Mouse (Mus musculus) intestine, embryonic 15.5 days (tissue): ENCODE results near the gene Arntl. TPM values are rescaled to one million over a fixed set of nuclear protein-coding genes. Genes with fewer than 3 reads are reported as not detected.
A peak's percentile ranks its signal among the peaks of the same experiment; 100 is the strongest.

Experiments
- ATAC-seq: fragments of 200-750 bp; cut with Nextera tagmentation; 2 replicates; pipeline ENCODE4 v1.8.0; 2017; ENCODE audit warnings: moderate TSS enrichment, moderate library complexity
- H3K27ac ChIP-seq: fragments of 300-500 bp; sonication (generic); 2 replicates; pipeline ENCODE4 v1.5.1; 2015; ENCODE audit warnings: mild to moderate bottlenecking, inconsistent platforms
- H3K27me3 ChIP-seq: fragments of 300-500 bp; sonication (generic); replicated peaks from 2 replicates; pipeline ENCODE4 v1.6.1; 2015; ENCODE audit warnings: inconsistent platforms
- H3K36me3 ChIP-seq: fragments of 300-500 bp; sonication (generic); 2 replicates; pipeline ENCODE4 v1.6.1; 2015; ENCODE audit warnings: inconsistent platforms
- H3K4me1 ChIP-seq: fragments of 300-500 bp; sonication (generic); replicated peaks from 2 replicates; pipeline ENCODE4 v1.6.1; 2015; ENCODE audit warnings: inconsistent platforms
- H3K4me2 ChIP-seq: fragments of 300-500 bp; sonication (generic); replicated peaks from 2 replicates; pipeline ENCODE4 v1.6.1; 2015; ENCODE audit warnings: mild to moderate bottlenecking, inconsistent platforms
- H3K4me3 ChIP-seq: fragments of 300-500 bp; sonication (generic); replicated peaks from 2 replicates; pipeline ENCODE4 v1.5.1; 2015; ENCODE audit warnings: inconsistent platforms
- H3K9ac ChIP-seq: fragments of 300-500 bp; sonication (generic); 2 replicates; pipeline ENCODE4 v1.6.1; 2015; ENCODE audit warnings: inconsistent platforms
- H3K9me3 ChIP-seq: fragments of 300-500 bp; sonication (generic); 2 replicates; pipeline ENCODE4 v1.6.1; 2016; ENCODE audit warnings: inconsistent platforms
- WGBS: fragments of 180-500 bp; shearing (Covaris S2); methylation state at CpG from one replicate; pipeline ENCODE4 v1.1.7; 2015; 5-methylcytosine and 5-hydroxymethylcytosine counted together
- polyA plus RNA-seq: library from polyadenylated mRNA; unstranded; fragments of >200 nt; fragmentation: Nextera tagmentation; extraction: Ambion mirVana; gene quantifications from 2 replicates; pipeline ENCODE4 v1.2.1, GENCODE M21; 2015

The Arntl gene
- polyA plus RNA-seq, 1 experiment from 2014 or later, result 8.5 TPM

DNA sequence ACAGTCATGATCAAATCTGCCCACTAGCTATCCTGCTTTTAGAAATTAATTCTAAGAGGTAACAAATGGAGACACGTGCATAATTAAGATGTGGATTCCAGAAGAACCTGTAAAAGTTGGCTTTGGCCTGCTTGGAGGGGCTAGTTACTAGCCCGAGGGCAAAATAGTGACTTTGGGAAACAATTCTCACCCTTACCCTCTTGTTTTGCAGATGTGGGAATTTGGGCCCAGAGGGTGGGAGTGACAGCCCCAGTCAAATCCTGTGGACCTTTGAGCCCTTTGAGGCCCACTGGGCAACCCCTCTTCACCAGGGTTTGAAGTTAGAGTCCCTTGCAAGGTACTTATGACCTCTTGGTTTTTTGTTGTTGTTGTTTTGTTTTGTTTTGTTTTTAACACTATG lies 72.0 kb downstream of the Arntl start:
- no peaks in the 10 kb centered on the region for H3K4me1 ChIP-seq
- no peaks in the 10 kb centered on the region for H3K9me3 ChIP-seq
- no peak overlapping the region for H3K4me2 ChIP-seq
- no peak for ATAC-seq
- H3K27me3 ChIP-seq, result no peaks in the 10 kb centered on the region
- no peak overlapping the region for H3K9ac ChIP-seq
- no peak overlapping the region for H3K27ac ChIP-seq
- H3K36me3 ChIP-seq, result no peaks in the 10 kb centered on the region
- no peak overlapping the region for H3K4me3 ChIP-seq
- 83% methylated on average over 2 of the region's 2 CpGs for WGBS

DNA sequence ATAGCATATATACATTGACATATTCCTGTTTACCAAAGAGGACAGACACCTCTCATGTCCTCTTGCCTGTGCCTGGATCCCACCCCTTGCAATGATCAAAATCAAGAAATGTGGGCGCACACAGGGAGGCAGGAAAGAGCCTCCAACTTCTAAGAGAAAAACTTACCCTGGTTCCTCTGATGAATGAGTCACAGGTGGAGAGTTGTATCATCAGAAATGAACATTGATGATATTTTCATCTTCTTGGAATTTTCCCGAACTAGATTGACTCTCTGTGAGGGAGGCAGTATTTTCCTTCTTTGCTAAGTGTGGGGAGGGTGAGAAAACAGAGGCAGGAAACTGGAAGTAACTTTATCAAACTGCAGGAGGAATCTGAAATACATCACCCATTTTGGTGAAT lies 78.1 kb downstream of the Arntl start:
- Histone ChIP-seq H3K4me1 (no peaks in the 10 kb centered on the region), H3K4me2 (no peak overlapping the region), H3K4me3 (no peak overlapping the region), H3K27ac (no peak overlapping the region), H3K36me3 (no peaks in the 10 kb centered on the region), H3K27me3 (no peaks in the 10 kb centered on the region), H3K9ac (no peak overlapping the region), H3K9me3 (no peaks in the 10 kb centered on the region)
- ATAC-seq, result no peak
- WGBS, result 88% methylated on average over 2 of the region's 2 CpGs

DNA sequence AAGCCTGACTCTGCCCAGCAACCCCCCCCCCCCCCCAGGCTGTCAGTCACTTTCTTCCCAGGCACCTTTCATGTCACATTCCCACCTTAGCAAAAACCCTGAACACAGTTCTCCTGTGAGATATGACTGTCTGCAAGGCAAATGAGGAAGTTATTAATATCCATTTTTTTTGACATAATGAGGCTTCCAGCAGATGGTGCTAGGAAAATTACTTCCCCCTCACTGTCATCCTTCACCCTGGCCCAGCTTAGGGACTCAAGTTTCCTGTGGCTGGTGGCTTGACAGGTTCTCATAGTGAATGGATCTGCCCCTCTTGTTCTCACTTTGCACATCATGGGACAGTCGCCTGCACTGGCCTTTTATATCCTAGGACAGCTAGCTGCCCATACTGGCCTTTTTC lies 81.9 kb downstream of the Arntl start:
- Histone ChIP-seq H3K27ac (no peak overlapping the region), H3K9me3 (no peaks in the 10 kb centered on the region), H3K36me3 (no peaks in the 10 kb centered on the region), H3K4me2 (no peak overlapping the region), H3K4me3 (no peak overlapping the region), H3K27me3 (no peaks in the 10 kb centered on the region), H3K9ac (no peak overlapping the region), H3K4me1 (no peaks in the 10 kb centered on the region)
- WGBS, result 89% methylated on average over 1 of the region's 1 CpGs
- no peak for ATAC-seq

DNA sequence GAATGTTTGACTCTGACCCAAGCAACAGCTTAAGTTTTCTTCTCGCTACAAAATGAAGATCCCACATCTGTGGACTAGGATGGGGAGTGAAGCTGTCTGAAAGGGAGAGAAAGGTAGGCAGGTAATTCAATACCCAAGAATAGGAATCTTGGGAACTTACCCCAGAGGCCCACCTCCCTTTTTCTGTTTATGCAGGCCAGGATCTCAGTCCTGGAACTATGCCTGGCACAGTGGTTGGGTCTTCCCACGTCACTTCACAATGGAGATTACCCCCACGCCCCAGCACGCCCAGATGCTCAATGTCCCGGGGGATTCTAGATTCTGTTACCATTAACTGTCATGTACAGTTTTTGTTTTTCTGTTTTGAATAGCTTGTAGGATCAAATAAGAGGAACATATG lies 84.5 kb downstream of the Arntl start:
- no peak for ATAC-seq
- 78% methylated on average over 5 of the region's 5 CpGs for WGBS

DNA sequence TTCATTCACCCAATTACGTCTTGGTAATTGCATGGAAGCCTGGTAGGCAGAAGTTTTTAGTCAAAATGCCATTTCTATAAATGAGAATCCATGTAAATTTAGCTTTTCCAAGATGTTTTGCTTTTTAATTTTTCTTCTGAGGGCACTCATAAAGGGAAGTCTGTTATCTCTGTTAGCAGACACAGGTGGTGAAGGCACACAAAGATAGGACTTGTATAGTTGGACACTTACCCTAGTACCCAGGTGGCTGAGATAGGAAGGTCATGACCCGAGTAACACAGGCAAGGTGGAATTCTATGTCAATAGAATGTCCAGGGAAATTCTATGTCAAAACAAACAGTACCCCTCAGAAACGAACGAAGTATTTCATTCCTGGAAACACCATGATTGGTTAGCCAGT lies 84.9 kb downstream of the Arntl start:
- H3K4me1 ChIP-seq, result 0 out of 2 replicates have a peak, but pooled peaks cover 3% of the 10 kb centered on the region
- 59% methylated on average over 4 of the region's 4 CpGs for WGBS
- H3K27me3 ChIP-seq, result no peaks in the 10 kb centered on the region
- H3K27ac ChIP-seq, result no peak overlapping the region
- no peak overlapping the region for H3K9ac ChIP-seq
- ATAC-seq, result no peak
- no peak overlapping the region for H3K4me2 ChIP-seq
- no peaks in the 10 kb centered on the region for H3K36me3 ChIP-seq
- H3K4me3 ChIP-seq, result no peak overlapping the region
- no peaks in the 10 kb centered on the region for H3K9me3 ChIP-seq

More for the DNA sequence above, 84.5 kb downstream of the Arntl start:
- Histone ChIP-seq H3K27ac (no peak overlapping the region), H3K4me3 (no peak overlapping the region), H3K4me2 (no peak overlapping the region), H3K9me3 (no peaks in the 10 kb centered on the region), H3K36me3 (no peaks in the 10 kb centered on the region), H3K9ac (no peak overlapping the region), H3K27me3 (no peaks in the 10 kb centered on the region), H3K4me1 (0 out of 2 replicates have a peak, but pooled peaks cover 3% of the 10 kb centered on the region)

DNA sequence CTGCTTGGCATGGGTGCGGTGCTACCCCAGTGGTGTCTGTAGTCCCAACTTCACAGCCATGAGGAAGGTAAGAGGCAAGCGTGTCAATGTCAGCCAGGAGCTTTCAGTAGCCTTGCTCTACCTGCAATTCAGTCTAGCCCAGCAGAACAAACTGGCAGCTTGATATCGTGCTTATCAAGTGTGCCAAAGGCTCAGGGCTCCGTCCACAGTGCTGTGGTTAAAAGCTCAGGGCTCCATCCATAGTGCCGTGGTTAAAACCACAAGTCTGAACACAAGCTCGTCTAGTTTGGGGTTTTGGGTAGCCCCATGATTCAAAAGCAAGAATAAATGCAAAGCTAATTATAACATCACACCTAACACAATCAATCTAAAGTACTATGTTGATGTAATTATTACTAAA lies 87.3 kb downstream of the Arntl start:
- WGBS, result 87% methylated on average over 6 of the region's 6 CpGs
- H3K27me3 ChIP-seq, result no peaks in the 10 kb centered on the region
- H3K9me3 ChIP-seq, result no peaks in the 10 kb centered on the region
- H3K27ac ChIP-seq, result no peak overlapping the region
- H3K9ac ChIP-seq, result no peak overlapping the region
- ATAC-seq, result no peak
- H3K36me3 ChIP-seq, result no peaks in the 10 kb centered on the region
- no peak overlapping the region for H3K4me3 ChIP-seq
- H3K4me2 ChIP-seq, result no peak overlapping the region
- H3K4me1 ChIP-seq, result 0 out of 2 replicates have a peak, but pooled peaks cover 3% of the 10 kb centered on the region

DNA sequence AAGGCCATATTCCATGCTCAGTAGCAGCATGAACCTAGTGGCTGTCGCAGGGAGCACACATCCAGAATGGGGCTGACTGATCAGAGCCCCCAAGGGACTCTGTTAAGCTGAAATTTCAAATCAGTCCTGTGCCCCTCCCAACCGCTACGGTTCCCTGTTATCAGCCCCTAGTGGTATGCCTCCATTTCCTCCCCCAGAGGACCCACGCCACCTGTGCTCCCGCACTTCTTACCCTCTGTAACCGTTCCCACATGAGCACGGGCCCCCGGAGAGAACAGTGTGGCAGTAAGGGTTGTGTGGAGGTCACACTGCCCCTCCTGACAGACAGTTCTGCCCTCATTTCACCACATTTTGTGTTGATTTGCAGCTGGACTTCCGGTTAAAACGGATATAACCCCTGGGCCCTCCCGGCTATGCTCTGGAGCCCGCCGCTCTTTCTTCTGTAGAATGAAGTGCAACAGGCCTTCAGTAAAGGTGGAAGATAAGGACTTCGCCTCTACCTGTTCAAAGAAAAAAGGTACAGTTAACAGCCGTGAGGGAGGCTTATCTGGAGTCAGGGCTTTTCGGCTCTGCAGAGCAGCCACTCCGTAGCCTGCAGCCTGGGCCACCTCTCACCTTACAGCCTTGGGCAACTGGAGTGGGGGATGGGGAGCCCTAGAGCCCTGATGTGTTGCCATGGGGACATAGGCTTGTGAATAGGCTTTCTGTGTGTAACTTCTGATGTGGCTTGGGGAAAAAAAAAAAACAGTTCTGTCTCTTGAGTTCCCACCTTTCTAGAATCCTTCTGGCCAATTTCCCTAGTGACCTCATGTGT lies 88.0 kb downstream of the Arntl start:
- Histone ChIP-seq H3K27ac (no peak overlapping the region), H3K9me3 (no peaks in the 10 kb centered on the region), H3K4me2 (peak overlapping the region; percentile 9; the same call in 1 of the 2 replicates), H3K27me3 (no peaks in the 10 kb centered on the region), H3K4me3 (no peak overlapping the region), H3K36me3 (no peaks in the 10 kb centered on the region), H3K9ac (no peak overlapping the region), H3K4me1 (0 out of 2 replicates have a peak, but pooled peaks cover 3% of the 10 kb centered on the region)
- ATAC-seq, result peak; percentile 65
- 33% methylated on average over 17 of the region's 17 CpGs for WGBS

DNA sequence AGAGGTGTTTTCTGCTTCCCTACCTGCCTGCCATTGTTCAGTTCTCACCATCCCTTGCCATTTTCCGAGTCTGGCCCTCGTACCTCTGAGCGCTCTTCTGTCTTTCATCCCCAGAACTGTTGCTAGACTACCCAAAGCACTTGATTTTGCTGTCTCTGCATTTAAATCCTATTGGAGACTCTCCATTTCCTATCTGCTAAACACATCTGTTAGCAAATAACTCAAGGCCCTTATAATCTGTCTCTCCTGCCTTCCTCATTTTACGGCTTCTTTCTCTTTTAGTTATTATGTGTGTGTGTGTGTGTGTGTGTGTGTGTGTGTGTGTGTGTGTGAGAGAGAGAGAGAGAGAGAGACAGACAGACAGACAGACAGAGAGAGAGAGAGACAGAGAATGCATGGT lies 90.5 kb downstream of the Arntl start:
- Histone ChIP-seq H3K4me3 (no peak overlapping the region), H3K27me3 (no peaks in the 10 kb centered on the region), H3K4me1 (0 out of 2 replicates have a peak, but pooled peaks cover 3% of the 10 kb centered on the region), H3K4me2 (no peak overlapping the region), H3K27ac (no peak overlapping the region), H3K9ac (no peak overlapping the region), H3K9me3 (no peaks in the 10 kb centered on the region), H3K36me3 (no peaks in the 10 kb centered on the region)
- ATAC-seq, result no peak
- 81% methylated on average over 4 of the region's 4 CpGs for WGBS

DNA sequence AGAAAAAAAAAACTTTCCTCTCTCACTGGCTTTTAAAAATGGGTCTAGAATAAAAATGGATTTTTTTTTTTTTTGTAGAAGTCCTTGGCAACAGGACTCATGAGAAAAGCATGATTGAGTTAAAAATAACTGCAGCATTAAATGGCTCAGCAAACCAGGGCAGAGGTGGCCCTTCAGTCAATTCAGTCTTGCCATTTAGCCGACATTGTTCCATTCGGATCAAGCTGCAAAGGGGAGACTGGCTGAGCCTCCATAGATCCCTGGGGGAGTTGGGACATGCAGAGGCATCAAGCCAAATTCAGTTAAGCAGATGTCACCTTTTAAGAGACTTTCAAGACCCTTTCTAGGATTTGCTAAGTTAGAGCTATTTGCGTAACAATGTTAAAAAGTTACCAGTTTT lies 102.9 kb downstream of the Arntl start:
- no peak for ATAC-seq
- Histone ChIP-seq H3K4me1 (no peaks in the 10 kb centered on the region), H3K9ac (no peak overlapping the region), H3K36me3 (no peaks in the 10 kb centered on the region), H3K4me2 (no peak overlapping the region), H3K27ac (no peak overlapping the region), H3K27me3 (no peaks in the 10 kb centered on the region), H3K4me3 (no peak overlapping the region), H3K9me3 (no peaks in the 10 kb centered on the region)
- WGBS, result 79% methylated on average over 3 of the region's 3 CpGs

DNA sequence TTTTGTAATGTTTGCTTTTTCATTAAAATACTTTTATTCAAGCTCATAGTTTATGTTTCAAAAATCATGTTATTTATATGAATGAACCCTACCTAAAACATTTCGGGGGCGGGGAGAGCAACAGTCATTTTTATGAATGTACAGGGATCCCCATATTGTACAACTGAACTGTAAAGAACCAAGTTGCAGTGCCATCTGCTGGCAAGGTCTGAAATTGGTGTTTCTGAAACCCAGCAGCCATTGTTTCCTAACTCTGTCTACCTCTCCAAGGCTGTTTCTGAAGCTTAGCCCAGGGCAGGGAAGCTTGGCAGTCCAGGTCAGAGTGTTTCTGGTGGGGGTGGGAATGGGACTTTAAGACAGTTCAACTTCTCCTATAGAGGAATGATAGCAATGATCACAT lies 104.5 kb downstream of the Arntl start:
- H3K4me2 ChIP-seq, result no peak overlapping the region
- no peaks in the 10 kb centered on the region; the same call in 1 of the 2 replicates for H3K36me3 ChIP-seq
- H3K27me3 ChIP-seq, result no peaks in the 10 kb centered on the region
- no peaks in the 10 kb centered on the region for H3K4me1 ChIP-seq
- H3K9me3 ChIP-seq, result no peaks in the 10 kb centered on the region
- no peak overlapping the region for H3K4me3 ChIP-seq
- H3K9ac ChIP-seq, result no peak overlapping the region
- WGBS, result 30% methylated on average over 2 of the region's 2 CpGs
- ATAC-seq, result no peak
- no peak overlapping the region for H3K27ac ChIP-seq

DNA sequence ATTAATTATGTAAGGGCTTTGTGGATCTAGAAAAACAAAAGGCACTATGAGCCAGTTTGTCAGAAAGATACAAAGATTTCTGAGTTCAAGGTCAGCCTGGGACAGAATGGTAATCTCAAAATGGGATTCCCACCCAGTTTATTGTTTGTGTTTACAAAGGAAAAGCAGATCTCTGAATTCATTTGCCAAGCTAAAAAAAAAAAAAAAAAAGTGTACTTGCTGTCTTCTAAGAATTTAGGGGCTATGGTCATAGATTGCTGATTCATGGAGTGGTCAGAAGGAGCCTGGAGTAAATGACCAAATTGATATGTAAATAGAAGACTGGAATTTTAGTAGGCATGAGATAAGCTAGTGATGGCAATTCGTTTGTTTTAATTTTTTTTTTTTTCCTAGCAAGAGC lies 112.9 kb downstream of the Arntl start:
- no peak overlapping the region for H3K9ac ChIP-seq
- ATAC-seq, result no peak
- H3K4me1 ChIP-seq, result no peaks in the 10 kb centered on the region
- no peak overlapping the region for H3K27ac ChIP-seq
- no peaks in the 10 kb centered on the region for H3K27me3 ChIP-seq
- no peak overlapping the region for H3K4me3 ChIP-seq
- WGBS, result 51% methylated on average over 1 of the region's 1 CpGs
- H3K36me3 ChIP-seq, result no peaks in the 10 kb centered on the region; the same call in 1 of the 2 replicates
- no peak overlapping the region for H3K4me2 ChIP-seq
- no peaks in the 10 kb centered on the region for H3K9me3 ChIP-seq

DNA sequence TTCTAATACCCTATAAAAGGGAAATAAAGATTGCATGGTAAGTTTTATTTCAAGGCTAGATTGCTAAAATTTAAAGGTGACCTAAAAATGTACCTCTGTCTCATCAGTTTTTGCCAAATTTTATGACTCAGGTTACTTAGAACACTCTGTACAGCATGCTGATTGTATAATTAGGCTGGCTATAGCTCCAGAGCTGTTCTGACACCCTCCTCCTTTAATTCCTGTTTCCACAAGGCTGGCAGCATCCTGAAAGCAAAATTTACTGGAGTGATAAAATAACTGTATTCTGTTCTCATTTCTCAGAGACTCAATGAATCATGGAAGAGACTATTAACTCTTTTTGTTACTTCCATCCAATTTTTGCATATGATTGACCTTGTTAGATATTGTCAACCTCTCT lies 126.8 kb downstream of the Arntl start:
- Histone ChIP-seq H3K36me3 (no peaks in the 10 kb centered on the region), H3K4me2 (no peak overlapping the region), H3K4me1 (no peaks in the 10 kb centered on the region), H3K27ac (no peak overlapping the region), H3K27me3 (no peaks in the 10 kb centered on the region), H3K4me3 (no peak overlapping the region), H3K9ac (no peak overlapping the region), H3K9me3 (no peaks in the 10 kb centered on the region)
- ATAC-seq, result no peak

DNA sequence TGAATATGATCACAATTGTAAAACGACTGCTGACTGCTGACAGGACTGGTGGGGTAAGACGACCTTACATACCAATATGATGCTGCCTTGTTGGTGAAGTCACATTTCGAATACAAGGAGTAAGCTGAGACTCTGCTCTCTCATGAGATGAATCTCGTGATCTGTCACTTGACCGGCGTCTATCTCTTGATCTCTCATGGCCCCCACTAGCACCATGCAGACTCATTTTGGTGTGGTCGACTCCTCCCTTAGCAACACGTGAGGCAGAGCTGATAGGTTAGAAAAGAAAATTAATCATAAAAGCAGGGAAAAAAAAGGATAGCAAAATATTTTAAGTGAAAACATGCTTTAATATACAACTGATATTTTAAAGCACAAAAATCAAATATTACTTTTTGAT lies 128.0 kb downstream of the Arntl start:
- H3K4me2 ChIP-seq, result no peak overlapping the region
- no peak overlapping the region for H3K4me3 ChIP-seq
- 83% methylated on average over 8 of the region's 8 CpGs for WGBS

More for the DNA sequence above, 128.0 kb downstream of the Arntl start:
- ATAC-seq, result no peak
- Histone ChIP-seq H3K27me3 (no peaks in the 10 kb centered on the region), H3K27ac (no peak overlapping the region), H3K36me3 (no peaks in the 10 kb centered on the region), H3K9ac (no peak overlapping the region), H3K4me1 (no peaks in the 10 kb centered on the region), H3K9me3 (no peaks in the 10 kb centered on the region)
